Mouse (Mus musculus) thymus, postnatal 0 days (tissue): ENCODE measurements around the gene Ccm2. TPM values are rescaled to one million over a fixed set of nuclear protein-coding genes. Genes with fewer than 3 reads are reported as not detected.

Source experiments
- DNase-seq: peaks from one replicate; pipeline ENCODE4 v3.0.0-alpha.2; 2015; ENCODE audit warnings: low spot score
- polyA plus RNA-seq: library from polyadenylated mRNA; unstranded; fragments of >200 nt; fragmentation: Nextera tagmentation; extraction: Ambion mirVana; gene quantifications from 2 replicates; pipeline ENCODE4 v1.2.1, GENCODE M21; 2015

Gene Ccm2
- polyA plus RNA-seq, 1 experiment from 2014 or later: 190 TPM

- DNase-seq: no peak
Observed at GRCm38 (mm10) chr11:6602662-6603061, 56.0 kb downstream of the Ccm2 start.

DNA sequence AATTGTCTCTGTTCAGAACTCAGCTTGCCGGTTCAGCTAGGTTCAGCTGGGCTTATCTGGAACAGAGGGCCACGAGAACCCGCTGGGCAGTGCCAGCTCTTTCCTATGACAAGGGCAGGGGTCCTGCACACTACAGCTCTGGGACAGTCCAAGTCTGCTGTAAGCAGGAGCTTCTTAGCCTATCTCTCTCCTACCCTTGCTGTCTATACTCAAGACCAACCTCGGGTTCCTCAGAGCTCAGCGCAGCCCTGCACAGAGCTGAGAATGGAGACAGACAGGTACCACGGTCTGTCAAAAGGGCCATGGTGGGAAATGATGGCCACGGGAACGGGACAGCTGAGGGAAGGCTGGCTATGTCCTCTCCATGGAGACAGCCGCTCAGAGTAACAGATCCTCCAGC lies 56.5 kb downstream of the Ccm2 start:
- DNase-seq: no peak

DNA sequence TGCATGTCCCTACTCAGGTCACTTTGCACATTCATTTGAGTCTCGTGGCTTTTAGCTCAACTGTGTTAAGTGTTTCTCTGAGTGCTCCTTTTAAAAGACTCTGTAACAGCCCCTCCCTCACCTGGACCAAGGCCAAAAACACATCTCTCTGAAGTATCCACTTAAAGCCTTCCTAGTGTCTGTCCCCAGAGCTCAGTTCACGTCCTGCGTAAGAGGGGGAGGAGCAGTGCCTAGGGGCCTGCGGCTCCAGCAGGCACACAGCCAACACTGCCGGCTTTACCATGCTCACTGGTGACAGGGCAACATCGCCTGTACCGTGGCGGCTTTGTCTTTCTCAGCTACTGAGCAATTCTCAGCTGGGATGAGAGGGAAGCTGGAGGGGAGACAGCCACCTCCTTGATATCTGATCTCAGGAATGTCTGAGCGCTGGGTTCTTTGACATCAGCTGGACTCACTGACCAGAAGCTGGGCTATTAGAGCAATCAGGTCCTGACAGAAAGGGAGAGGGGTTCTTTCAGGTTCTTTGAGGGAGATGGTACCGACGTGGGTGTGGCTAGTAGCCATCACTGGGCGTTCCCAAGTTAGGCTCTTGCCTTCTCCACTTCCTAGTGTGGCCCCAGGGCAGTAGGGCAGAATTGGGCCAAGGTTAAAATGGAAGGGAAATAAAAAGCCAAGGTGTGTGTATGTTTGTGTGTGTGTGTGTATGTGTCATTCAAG lies 57.4 kb downstream of the Ccm2 start:
- no peak for DNase-seq

GRCm38 (mm10) chr11:6604604-6604936 lies 57.9 kb downstream of the Ccm2 start:
- DNase-seq: no peak

DNA sequence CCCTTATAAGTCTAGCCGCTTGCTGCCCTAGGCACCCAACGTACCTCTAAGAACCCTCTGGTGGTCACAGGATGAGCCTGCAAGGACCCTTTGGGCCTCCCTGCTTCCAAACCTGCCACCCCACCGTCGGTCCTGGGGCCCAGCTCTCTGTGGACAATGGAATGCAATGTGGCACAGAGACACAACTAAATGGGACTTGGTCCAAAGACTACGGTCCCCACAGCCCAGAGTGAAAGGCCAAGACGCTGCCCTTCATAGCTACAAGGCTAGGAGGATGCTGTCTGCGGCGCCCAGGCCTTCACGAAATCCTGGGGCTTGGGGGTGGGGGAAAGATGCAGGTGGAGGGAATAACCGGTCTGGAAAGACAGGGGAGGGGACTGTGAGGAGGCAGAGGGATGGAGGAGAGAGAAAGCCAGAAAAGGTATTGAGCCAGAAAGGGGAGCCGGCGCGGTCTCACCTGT lies 58.4 kb downstream of the Ccm2 start:
- no peak for DNase-seq

DNA sequence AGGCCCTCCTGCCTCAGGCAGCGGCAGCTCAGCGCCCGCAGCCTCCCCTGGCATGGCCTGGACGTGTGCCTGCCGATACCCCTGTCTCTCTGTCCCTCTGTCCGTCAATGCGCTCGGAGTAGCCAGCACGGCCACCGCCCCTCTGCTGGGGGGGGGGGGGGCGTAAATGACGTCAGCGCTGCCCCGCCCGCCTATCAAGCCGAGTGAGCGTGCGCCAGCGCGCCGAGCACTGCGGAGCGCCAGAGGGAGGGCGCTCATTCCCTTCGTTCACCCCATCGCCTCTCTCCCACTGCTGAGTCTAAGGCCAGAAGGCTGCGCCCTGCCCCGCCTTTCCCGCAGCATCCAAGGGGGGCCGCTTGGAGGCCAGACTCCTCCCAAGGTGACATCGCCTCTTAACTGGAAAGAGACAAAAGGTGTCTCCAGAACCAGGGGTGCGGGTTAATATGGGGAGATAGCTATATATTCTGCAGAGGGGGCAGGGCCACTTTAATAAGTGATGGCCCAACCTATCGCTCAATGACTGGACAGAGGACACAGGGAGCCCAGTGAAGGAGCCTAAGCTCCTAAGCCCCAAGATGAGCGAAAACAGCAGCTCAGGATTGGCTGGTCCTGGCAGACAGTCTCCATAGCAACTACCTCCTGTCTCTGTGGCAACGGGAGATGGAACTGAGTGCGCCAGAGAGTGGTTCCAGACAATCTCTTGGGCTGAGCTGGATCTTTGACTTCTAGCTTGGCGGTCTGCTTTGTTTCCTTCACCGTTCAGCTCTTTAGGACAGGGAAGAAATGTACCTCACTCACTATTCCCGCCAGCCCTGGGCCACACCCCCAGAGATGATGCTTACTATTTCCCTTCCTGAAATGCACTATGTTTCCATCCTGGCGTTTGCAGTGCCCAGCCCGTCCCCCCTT lies 59.1 kb downstream of the Ccm2 start, which contains the start of gene Nacad:
Gene Nacad, minus strand, starts transcription at position 563 of the 909 bp plus-strand sequence.
- DNase-seq: no peak

- no peak for DNase-seq
Observed at GRCm38 (mm10) chr11:6615250-6616205, 68.8 kb downstream of the Ccm2 start.

GRCm38 (mm10) chr11:6623704-6624103 lies 77.0 kb downstream of the Ccm2 start:
- DNase-seq: no peak

GRCm38 (mm10) chr11:6624619-6625382 lies 78.1 kb downstream of the Ccm2 start:
- DNase-seq: no peak

GRCm38 (mm10) chr11:6625478-6626387 lies 79.0 kb downstream of the Ccm2 start, which contains the start of gene Tbrg4:
Gene Tbrg4, minus strand, starts transcription at chr11:6626067.
- DNase-seq: peak; percentile 95

- no peak for DNase-seq
Observed at GRCm38 (mm10) chr11:6626388-6626772, 79.7 kb downstream of the Ccm2 start.

DNA sequence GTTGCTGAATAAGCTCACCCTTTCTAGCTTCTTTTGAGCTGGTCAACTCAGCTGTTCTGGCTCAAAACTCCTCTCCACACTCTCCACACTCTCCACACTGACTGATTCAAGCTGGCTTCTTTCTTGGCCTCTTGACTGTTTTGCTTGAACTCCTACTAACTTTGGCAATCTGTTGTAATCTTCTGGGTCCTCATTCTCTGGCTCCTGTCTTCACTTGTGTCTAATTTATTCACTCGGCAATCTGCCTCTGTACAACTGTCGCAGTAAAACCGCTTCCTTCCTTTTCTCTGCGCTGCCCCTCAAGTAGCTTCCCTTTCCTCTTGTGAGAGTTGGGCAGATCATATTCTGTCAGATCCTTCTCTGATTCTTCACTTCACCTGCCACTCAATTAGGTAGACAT lies 81.0 kb downstream of the Ccm2 start:
- DNase-seq: peak; percentile 73

GRCm38 (mm10) chr11:6628568-6628967 lies 81.9 kb downstream of the Ccm2 start:
- DNase-seq: peak; percentile 43

GRCm38 (mm10) chr11:6629655-6630054 lies 83.0 kb downstream of the Ccm2 start:
- DNase-seq: peak; percentile 36

GRCm38 (mm10) chr11:6636150-6636549 lies 89.5 kb downstream of the Ccm2 start:
- peak; percentile 29 for DNase-seq

DNA sequence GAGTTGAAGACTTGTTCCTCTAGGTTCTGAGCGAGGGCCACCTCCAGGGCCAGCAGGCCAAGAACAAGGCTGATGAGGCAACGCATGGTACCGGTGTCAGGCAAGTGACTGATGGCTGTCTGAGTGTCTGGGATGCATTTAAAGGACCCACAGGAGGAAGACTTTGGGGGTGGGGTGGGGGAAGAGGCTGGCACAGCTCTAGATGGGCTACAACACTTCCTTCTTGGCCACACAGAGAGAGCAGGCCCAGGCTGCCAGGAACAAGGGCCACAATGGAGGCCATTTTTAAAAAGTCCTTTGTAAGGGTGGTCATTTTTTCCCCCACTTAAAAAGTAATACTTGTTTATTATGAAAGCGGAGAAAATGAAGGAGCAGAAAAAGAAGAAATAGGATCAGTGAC lies 91.8 kb downstream of the Ccm2 start, which contains the start of gene Wap:
Gene Wap, minus strand, starts transcription at position 101 of the 400 bp plus-strand sequence.
- no peak for DNase-seq

- no peak for DNase-seq
Observed at GRCm38 (mm10) chr11:6639072-6639471, 92.4 kb downstream of the Ccm2 start.

- no peak for DNase-seq
Observed at GRCm38 (mm10) chr11:6644566-6644965, 97.9 kb downstream of the Ccm2 start.
